Mouse (Mus musculus) CH12.LX (cell line): ENCODE data around the gene Igsf6. TPM values are rescaled to one million over a fixed set of nuclear protein-coding genes. Genes with fewer than 3 reads are reported as not detected.

Experiments used
- DNase-seq: peaks from one replicate; pipeline ENCODE4 v3.0.0-alpha.2; 2013; ENCODE audit errors: extremely low read depth
- H3K27ac ChIP-seq: 2 replicates; pipeline ENCODE4 v1.5.1; 2012; ENCODE audit warnings: low read depth, mild to moderate bottlenecking, control low read depth, moderate library complexity; ENCODE audit not compliant: insufficient read depth
- H3K27me3 ChIP-seq: replicated peaks from 2 replicates; pipeline ENCODE3; 2012; ENCODE audit warnings: inconsistent platforms
- H3K36me3 ChIP-seq, 2 experiments: replicated peaks in 1 of 2; 2 replicates each; pipeline versions ENCODE3 to v1.6.1; 2012; ENCODE audit warnings: inconsistent platforms in 1 of 2, low read length in 1 of 2, mild to moderate bottlenecking in 1 of 2, mixed read lengths in 1 of 2, moderate library complexity in 1 of 2; ENCODE audit not compliant: control insufficient read depth in 1 of 2, insufficient read depth in 1 of 2
- H3K4me1 ChIP-seq, 2 experiments: 2 replicates each; pipeline ENCODE4 v1.6.1; 2012; ENCODE audit warnings: inconsistent platforms in 1 of 2, moderate library complexity in 1 of 2; ENCODE audit not compliant: insufficient read depth in 2 of 2, control insufficient read depth in 1 of 2
- H3K4me2 ChIP-seq: 2 replicates; pipeline ENCODE4 v1.6.1; 2012; ENCODE audit warnings: low read depth, mild to moderate bottlenecking, control low read depth; ENCODE audit not compliant: poor library complexity, insufficient read depth, severe bottlenecking
- H3K4me3 ChIP-seq, 3 experiments: fragments of 150-350 bp in 1 of 3; sonication (generic) in 1 of 3; replicated peaks in 1 of 3; 2 replicates each; pipeline versions ENCODE3 to v1.5.1; 2011 to 2012; ENCODE audit warnings: low read depth in 2 of 3, low read length in 2 of 3, mild to moderate bottlenecking in 2 of 3, moderate library complexity in 2 of 3, control low read depth in 1 of 3, improper control_type of control experiment in 1 of 3, inconsistent platforms in 1 of 3, mixed read lengths in 1 of 3; ENCODE audit not compliant: poor library complexity in 1 of 3
- H3K79me2 ChIP-seq: replicated peaks from 2 replicates; pipeline ENCODE4 v1.6.1; 2012; ENCODE audit warnings: mild to moderate bottlenecking, moderate library complexity; ENCODE audit not compliant: control insufficient read depth, poor library complexity, insufficient read depth, severe bottlenecking; ENCODE audit errors: extremely low read depth
- H3K9ac ChIP-seq: 2 replicates; pipeline ENCODE4 v1.6.1; 2012; ENCODE audit warnings: low read depth, mild to moderate bottlenecking, control low read depth, moderate library complexity; ENCODE audit not compliant: insufficient read depth
- H3K9me3 ChIP-seq: replicated peaks from 2 replicates; pipeline ENCODE3; 2012; ENCODE audit warnings: low read length, inconsistent platforms, mixed read lengths
- BHLHE40 ChIP-seq: IDR thresholded peaks from 2 replicates; pipeline ENCODE4 v1.6.1; 2011; ENCODE audit warnings: mild to moderate bottlenecking, low read depth, low read length, improper control_type of control experiment
- CHD1 ChIP-seq: IDR thresholded peaks from 2 replicates; pipeline ENCODE4 v1.6.1; 2012; ENCODE audit warnings: low read depth, low read length, improper control_type of control experiment, inconsistent platforms
- CHD2 ChIP-seq: IDR thresholded peaks from 2 replicates; pipeline ENCODE4 v1.6.1; 2011; ENCODE audit warnings: low read length, improper control_type of control experiment
- ELF1 ChIP-seq: IDR thresholded peaks from 2 replicates; pipeline ENCODE4 v1.6.1; 2014; ENCODE audit warnings: low read depth, mild to moderate bottlenecking, inconsistent platforms, low read length, improper control_type of control experiment
- EP300 ChIP-seq: IDR thresholded peaks from 2 replicates; pipeline ENCODE4 v1.6.1; 2011; ENCODE audit warnings: low read length, improper control_type of control experiment
- GABPA ChIP-seq: IDR thresholded peaks from 2 replicates; pipeline ENCODE4 v1.6.1; 2012; ENCODE audit warnings: low read depth, low read length, improper control_type of control experiment, inconsistent platforms; ENCODE audit not compliant: insufficient replicate concordance
- JUN ChIP-seq: IDR thresholded peaks from 2 replicates; pipeline ENCODE4 v1.6.1; 2011; ENCODE audit warnings: low read depth, mild to moderate bottlenecking, low read length, improper control_type of control experiment, moderate library complexity; ENCODE audit not compliant: insufficient read depth
- KAT2A ChIP-seq: IDR thresholded peaks from 2 replicates; pipeline ENCODE4 v1.6.1; 2012; ENCODE audit warnings: low read length, improper control_type of control experiment, inconsistent platforms; ENCODE audit not compliant: insufficient replicate concordance
- MAZ ChIP-seq: IDR thresholded peaks from 2 replicates; pipeline ENCODE4 v1.6.1; 2012; ENCODE audit warnings: low read depth, mild to moderate bottlenecking, inconsistent platforms, low read length, improper control_type of control experiment, moderate library complexity
- MEF2A ChIP-seq: IDR thresholded peaks from 2 replicates; pipeline ENCODE4 v1.6.1; 2014; ENCODE audit warnings: low read depth, mild to moderate bottlenecking, inconsistent platforms, low read length, improper control_type of control experiment, borderline replicate concordance
- POLR2A ChIP-seq: IDR thresholded peaks from 2 replicates; pipeline ENCODE4 v1.6.1; 2011; ENCODE audit warnings: low read depth, mild to moderate bottlenecking, improper control_type of control experiment, low read length
- POLR2AphosphoS2 ChIP-seq: IDR thresholded peaks from 2 replicates; pipeline ENCODE4 v1.6.1; 2011; ENCODE audit warnings: low read depth, low read length, improper control_type of control experiment
- RAD21 ChIP-seq: IDR thresholded peaks from 2 replicates; pipeline ENCODE4 v1.6.1; 2011; ENCODE audit warnings: low read depth, mild to moderate bottlenecking, low read length, improper control_type of control experiment, moderate library complexity
- RCOR1 ChIP-seq: conservative IDR thresholded peaks from 2 replicates; pipeline ENCODE4 v1.6.1; 2012; ENCODE audit warnings: low read depth, mild to moderate bottlenecking, inconsistent platforms, low read length, improper control_type of control experiment
- SIN3A ChIP-seq: IDR thresholded peaks from 2 replicates; pipeline ENCODE4 v1.6.1; 2012; ENCODE audit warnings: low read length, improper control_type of control experiment, inconsistent platforms
- TCF12 ChIP-seq: IDR thresholded peaks from 2 replicates; pipeline ENCODE4 v1.6.1; 2014; ENCODE audit warnings: low read depth, mild to moderate bottlenecking, inconsistent platforms, low read length, improper control_type of control experiment
- UBTF ChIP-seq: IDR thresholded peaks from 2 replicates; pipeline ENCODE4 v1.6.1; 2012; ENCODE audit warnings: low read depth, mild to moderate bottlenecking, inconsistent platforms, low read length, improper control_type of control experiment, moderate library complexity
- USF1 ChIP-seq: IDR thresholded peaks from 2 replicates; pipeline ENCODE4 v1.6.1; 2014; ENCODE audit warnings: low read depth, mild to moderate bottlenecking, inconsistent platforms, low read length, improper control_type of control experiment
- USF2 ChIP-seq: conservative IDR thresholded peaks from 2 replicates; pipeline ENCODE4 v1.6.1; 2011; ENCODE audit warnings: low read depth, low read length, improper control_type of control experiment
- ZMIZ1 ChIP-seq: IDR thresholded peaks from 2 replicates; pipeline ENCODE4 v1.6.1; 2012; ENCODE audit warnings: low read depth, mild to moderate bottlenecking, inconsistent platforms, low read length, improper control_type of control experiment
- dilution Hi-C: fragments of 300-500 bp; cut with MboI; formaldehyde crosslinking; loops from 2 replicates; pipeline ENCODE4 v1.14.3; 2020; ENCODE audit warnings: low sequenced_read_pairs; ENCODE audit not compliant: extremely low pct_unique_long_range_greater_than_20kb, extremely low pct_ligation_motif_present
- in situ Hi-C: fragments of 300-500 bp; cut with MboI; formaldehyde crosslinking; loops from 3 replicates; pipeline ENCODE4 v1.14.3; 2019; ENCODE audit warnings: low sequenced_read_pairs, low pct_ligation_motif_present, low pct_unique_long_range_greater_than_20kb, mixed read lengths
- polyA plus RNA-seq: library from polyadenylated mRNA; unstranded; fragments of >175 nt; gene quantifications from 2 replicates; pipeline ENCODE4 v1.2.1, GENCODE M21; 2012; ENCODE audit warnings: low read depth; ENCODE audit not compliant: insufficient read length
- total RNA-seq, 2 experiments: library from RNA; depleted of rRNA; stranded (reverse); fragments of 300-350 nt in 1 of 2; fragments of >200 nt in 1 of 2; gene quantifications; 2 replicates each; pipeline ENCODE4 v1.2.3; 2012 to 2014

Igsf6 gene
- total and polyA plus RNA-seq, 3 experiments: 0.21 TPM; not detected in 2

GRCm38 (mm10) chr7:121098614-121099389, 24.4 kb upstream of the Igsf6 start:
- in situ Hi-C loops: no loop called here
- Histone ChIP-seq H3K9ac (no peak overlapping the region), H3K4me1 (no peaks in the 10 kb centered on the region), H3K9me3 (no peaks in the 10 kb centered on the region), H3K27me3 (peaks cover 9% of the 10 kb centered on the region), H3K79me2 (no peaks in the 10 kb centered on the region), H3K36me3 (no peaks in the 10 kb centered on the region), H3K4me2 (no peak overlapping the region), H3K27ac (no peak overlapping the region), H3K4me3 (no peak overlapping the region)
- no peak for DNase-seq
- TF ChIP-seq CHD2: no peak
- TF ChIP-seq ELF1: no peak
- TF ChIP-seq USF1: no peak
- no peak for TF ChIP-seq POLR2AphosphoS2
- TF ChIP-seq MEF2A: no peak
- no peak for TF ChIP-seq EP300
- TF ChIP-seq BHLHE40: no peak
- no peak for TF ChIP-seq JUN
- TF ChIP-seq USF2: no peak
- dilution Hi-C loops: no loop called here

- no peak overlapping the region for H3K9ac ChIP-seq
- H3K4me2 ChIP-seq: no peak overlapping the region
- peaks cover 0 to 5% of the 10 kb centered on the region in 2 experiments; a peak in 2 of 4 replicates for H3K4me1 ChIP-seq
- dilution Hi-C loops: no loop called here
- no peak overlapping the region for H3K27ac ChIP-seq
- no peak overlapping the region for H3K4me3 ChIP-seq
- no peak for TF ChIP-seq SIN3A
- no peak for TF ChIP-seq USF2
- TF ChIP-seq ZMIZ1: no peak
- TF ChIP-seq TCF12: no peak
- no peak for TF ChIP-seq RAD21
- no peak for TF ChIP-seq MAZ
- no peak for TF ChIP-seq UBTF
- no peak for TF ChIP-seq KAT2A
- no peak for TF ChIP-seq POLR2A
- TF ChIP-seq CHD1: no peak
- no peak for TF ChIP-seq GABPA
- no peak for TF ChIP-seq RCOR1
- TF ChIP-seq ELF1: no peak
- DNase-seq: no peak
- no peaks in the 10 kb centered on the region for H3K36me3 ChIP-seq
- H3K27me3 ChIP-seq: no peaks in the 10 kb centered on the region
- no peaks in the 10 kb centered on the region for H3K9me3 ChIP-seq
- H3K79me2 ChIP-seq: no peaks in the 10 kb centered on the region
- in situ Hi-C loops: no loop called here
Measured at GRCm38 (mm10) chr7:121093026-121093425, 18.7 kb upstream of the Igsf6 start.
